Mouse (Mus musculus): ENCODE data around the gene Prdx5. TPM values are rescaled to one million over a fixed set of nuclear protein-coding genes. Genes with fewer than 3 reads are reported as not detected.
A peak's percentile ranks its signal among the peaks of the same experiment; 100 is the strongest.
"Not testable (repeated sequence)": the region's sequence is repeated elsewhere in the genome, so short reads cannot be mapped to it uniquely, and the experiment has no call there.

Gene Prdx5
- total RNA-seq, 2 experiments from 2014 or later: 361 to 395 TPM

DNA sequence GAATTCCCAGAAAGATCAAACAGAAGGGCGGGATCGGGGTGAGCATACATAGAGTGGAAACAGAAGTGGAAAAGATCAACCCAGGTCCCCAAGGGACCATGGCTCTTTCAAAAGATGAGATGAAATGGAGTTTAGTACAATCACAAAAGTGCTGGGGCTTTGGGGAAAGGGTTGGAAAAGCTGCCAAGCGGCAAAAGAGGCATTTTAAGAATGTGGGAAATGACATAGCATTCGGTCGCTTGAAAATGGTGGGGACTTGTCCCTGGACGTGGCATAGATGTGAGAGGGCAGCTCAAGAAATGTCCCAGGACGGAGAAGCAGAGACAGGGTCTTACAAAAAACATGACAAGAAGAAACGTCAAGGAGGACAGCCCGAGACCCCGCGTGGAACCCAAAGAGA, 885 bp downstream of the Prdx5 start:
- Histone ChIP-seq H3K4me3 (peak overlapping the region; percentile 71), H3K27ac (peak overlapping the region; percentile 99)
- no peak for DNase-seq (ENCODE audit: low spot score in 2 of 2)
- no peak for TF ChIP-seq CTCF (conservative IDR thresholded peaks at IDR 0.05)

GRCm38 (mm10) chr19:6907811-6908540, 1.9 kb downstream of the Prdx5 start:
- Histone ChIP-seq H3K4me3 (peak overlapping the region; percentile 71), H3K27ac (peak overlapping the region; percentile 99; the same call in 1 of the 2 replicates)
- no peak for DNase-seq (ENCODE audit: low spot score in 2 of 2)
- TF ChIP-seq CTCF (conservative IDR thresholded peaks at IDR 0.05): no peak

DNA sequence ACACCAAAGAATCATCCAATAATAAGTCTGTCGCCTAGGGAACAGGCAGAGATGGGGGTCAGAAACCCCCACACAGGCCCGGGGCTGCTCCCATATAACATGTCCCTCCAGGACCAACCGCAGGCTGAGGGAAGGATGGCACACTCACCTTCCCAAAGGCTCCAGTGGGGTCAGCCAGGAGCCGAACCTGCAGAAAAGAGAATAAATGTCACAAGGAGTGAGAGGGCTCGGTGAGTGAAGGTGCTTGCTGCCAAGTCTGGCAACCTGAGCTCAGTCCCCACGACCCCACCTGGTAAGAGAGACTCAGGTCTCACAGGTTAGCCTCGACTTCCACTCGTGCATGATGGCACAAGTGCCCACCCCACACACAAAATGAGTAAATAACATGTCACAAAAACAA, 2.8 kb downstream of the Prdx5 start:
- DNase-seq (ENCODE audit: low spot score in 2 of 2): no peak
- Histone ChIP-seq H3K27ac (peak overlapping the region; percentile 41; the same call in 1 of the 2 replicates), H3K4me3 (peak overlapping the region; percentile 71; the same call in 1 of the 2 replicates)
- no peak for TF ChIP-seq CTCF (conservative IDR thresholded peaks at IDR 0.05)

GRCm38 (mm10) chr19:6906199-6906598, 3.7 kb downstream of the Prdx5 start:
- TF ChIP-seq CTCF (conservative IDR thresholded peaks at IDR 0.05): peak; percentile 28; the same call in 1 of the 2 replicates
- Histone ChIP-seq H3K4me3 (no peak overlapping the region), H3K27ac (peak overlapping the region; percentile 41; the same call in 1 of the 2 replicates)
- no peak for DNase-seq (ENCODE audit: low spot score in 2 of 2)

GRCm38 (mm10) chr19:6905498-6906159, 4.3 kb downstream of the Prdx5 start:
- DNase-seq (ENCODE audit: low spot score in 2 of 2): no peak
- TF ChIP-seq CTCF (conservative IDR thresholded peaks at IDR 0.05): no peak
- no peak overlapping the region for H3K4me3 ChIP-seq
- H3K27ac ChIP-seq: no peak overlapping the region

DNA sequence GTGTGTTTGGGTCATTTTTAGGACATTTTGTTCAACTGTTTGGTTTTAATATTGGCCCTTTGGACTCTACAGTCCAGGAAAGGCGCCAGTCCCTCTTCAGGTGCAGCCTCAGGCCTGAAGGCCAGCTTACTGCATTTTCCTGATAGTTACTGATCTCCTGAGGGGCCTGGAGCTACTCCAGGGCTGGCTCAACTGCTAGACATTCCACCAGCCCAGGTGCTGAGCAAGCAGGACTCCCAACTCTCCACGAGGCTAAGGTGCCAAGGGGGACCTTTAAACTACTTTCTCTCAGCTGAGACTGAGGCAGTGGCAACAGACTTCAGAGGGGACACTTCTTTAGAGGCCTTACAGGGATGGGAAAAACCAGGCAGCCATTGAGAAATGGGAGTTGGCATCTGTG, 5.1 kb downstream of the Prdx5 start:
- Histone ChIP-seq H3K4me3 (no peak overlapping the region), H3K27ac (no peak overlapping the region)
- DNase-seq (ENCODE audit: low spot score in 2 of 2): no peak
- TF ChIP-seq CTCF (conservative IDR thresholded peaks at IDR 0.05): no peak

DNA sequence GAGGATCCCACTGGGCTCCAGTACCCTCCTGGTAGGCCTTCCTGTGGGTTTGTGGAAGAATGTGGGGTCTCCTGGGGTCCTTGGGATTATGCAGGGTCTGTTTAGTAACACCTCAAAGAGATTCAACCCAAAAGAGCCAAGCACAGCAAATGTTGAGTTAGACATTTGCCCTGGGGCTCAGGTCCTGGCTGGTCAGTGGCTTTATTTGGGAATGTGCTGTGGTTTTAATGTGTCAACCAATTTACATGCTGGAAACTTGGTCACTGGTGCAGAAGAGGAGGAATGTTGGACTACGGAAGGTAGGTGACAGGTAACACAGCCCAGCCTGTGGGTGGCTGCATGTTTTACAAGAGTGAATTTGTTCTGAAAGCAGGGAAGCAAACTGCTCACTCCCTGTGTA, 6.9 kb downstream of the Prdx5 start:
- H3K27ac ChIP-seq: no peak overlapping the region
- TF ChIP-seq CTCF (conservative IDR thresholded peaks at IDR 0.05): no peak

GRCm38 (mm10) chr19:6899641-6900040, 10.3 kb downstream of the Prdx5 start:
- Histone ChIP-seq H3K27ac (no peak overlapping the region), H3K4me3 (no peak overlapping the region)
- DNase-seq (ENCODE audit: low spot score in 2 of 2): no peak
- TF ChIP-seq CTCF (conservative IDR thresholded peaks at IDR 0.05): no peak

More for the DNA sequence above, 6.9 kb downstream of the Prdx5 start:
- DNase-seq (ENCODE audit: low spot score in 2 of 2): no peak
- H3K4me3 ChIP-seq: no peak overlapping the region

DNA sequence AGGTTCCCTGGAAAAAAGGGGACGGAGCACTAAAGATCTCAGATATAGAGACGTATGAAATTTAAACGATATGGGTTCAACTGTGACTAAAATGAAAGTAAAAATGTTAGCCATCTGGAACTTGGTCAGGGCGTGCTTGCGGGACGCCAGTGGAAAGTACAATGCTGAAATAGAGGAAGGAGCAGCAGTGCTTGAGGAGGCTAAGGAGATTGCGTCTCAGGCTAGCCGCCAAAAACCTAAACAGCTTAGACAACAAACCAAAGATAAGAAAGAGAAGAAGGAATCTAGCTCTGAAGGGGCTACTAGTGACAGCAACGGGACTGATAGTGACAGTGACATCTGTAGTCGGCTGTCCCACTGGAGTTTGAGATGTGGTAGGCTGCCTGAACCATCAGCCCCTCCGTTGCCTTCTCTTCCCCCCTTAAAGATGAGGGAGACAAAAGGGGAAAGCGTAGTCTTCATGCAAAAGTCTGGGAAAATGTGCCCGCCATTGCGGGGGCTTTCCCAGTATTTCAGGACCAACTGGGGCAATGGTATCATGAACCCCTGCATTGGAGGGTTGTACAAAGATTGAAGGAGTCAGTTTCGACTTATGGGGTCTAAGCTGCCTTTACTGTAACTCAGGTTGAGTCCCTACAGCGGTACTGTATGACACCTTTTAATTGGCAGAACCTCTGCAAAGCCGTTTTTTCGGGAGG, 14.1 kb downstream of the Prdx5 start:
- DNase-seq (ENCODE audit: low spot score in 2 of 2); H3K4me3 ChIP-seq; H3K27ac ChIP-seq: not testable (repeated sequence)

DNA sequence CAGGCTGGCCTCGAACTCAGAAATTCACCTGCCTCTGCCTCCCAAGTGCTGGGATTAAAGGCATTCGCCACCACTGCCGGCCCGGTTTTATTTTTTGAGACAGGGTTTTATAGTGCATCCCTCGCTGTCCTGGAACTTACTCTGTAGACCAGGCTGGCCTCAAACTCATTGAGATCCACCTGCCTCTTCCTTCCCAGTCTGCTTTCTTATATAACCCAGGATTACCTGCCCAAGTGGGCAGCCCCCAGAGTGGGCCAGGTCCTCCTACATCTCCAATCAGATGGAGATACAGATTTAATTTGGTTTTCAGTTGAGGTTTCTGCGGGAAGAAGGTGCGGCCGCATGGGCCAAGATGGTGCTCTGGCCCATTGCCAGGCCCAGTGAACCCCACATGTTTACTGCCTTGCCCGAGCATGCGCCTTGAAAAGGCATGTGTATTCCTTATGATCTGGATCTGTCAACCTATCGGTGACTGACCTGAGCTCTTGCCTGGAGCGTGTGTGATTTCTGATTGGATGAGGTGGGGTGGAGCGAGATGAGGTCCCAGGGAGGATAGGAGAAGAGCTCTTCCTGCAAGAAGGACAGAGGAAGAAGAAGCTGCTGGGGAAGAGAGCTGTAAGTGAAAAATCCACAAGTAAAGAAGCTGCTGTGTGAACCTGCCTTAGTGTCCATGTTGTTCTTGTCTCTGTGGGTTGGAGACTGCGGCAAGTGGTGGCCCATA, 16.0 kb downstream of the Prdx5 start:
- no peak overlapping the region for H3K27ac ChIP-seq
- no peak for DNase-seq (ENCODE audit: low spot score in 2 of 2)
- no peak for TF ChIP-seq CTCF (conservative IDR thresholded peaks at IDR 0.05)
- no peak overlapping the region for H3K4me3 ChIP-seq

DNA sequence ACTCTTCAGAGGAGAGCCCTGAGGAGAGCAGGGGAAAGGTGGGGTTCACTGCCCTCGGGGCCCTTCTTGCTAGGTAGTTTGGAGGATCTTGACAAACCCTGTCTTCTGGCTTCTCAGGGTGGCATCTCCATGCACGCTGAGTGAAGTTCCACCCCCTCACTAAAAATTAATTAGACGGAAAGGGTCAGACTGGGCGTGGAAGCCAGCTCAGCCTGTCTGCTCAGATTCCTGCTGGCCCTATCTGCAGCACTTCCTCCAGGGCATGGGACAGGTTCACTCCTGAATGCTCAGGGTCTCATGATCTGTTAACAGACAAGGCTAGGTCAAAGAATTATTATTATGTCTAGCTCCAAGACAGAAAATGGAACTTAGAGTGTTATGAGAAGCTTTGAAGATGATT, 17.4 kb downstream of the Prdx5 start:
- TF ChIP-seq CTCF (conservative IDR thresholded peaks at IDR 0.05): no peak
- Histone ChIP-seq H3K4me3 (no peak overlapping the region), H3K27ac (no peak overlapping the region)
- no peak for DNase-seq (ENCODE audit: low spot score in 2 of 2)

DNA sequence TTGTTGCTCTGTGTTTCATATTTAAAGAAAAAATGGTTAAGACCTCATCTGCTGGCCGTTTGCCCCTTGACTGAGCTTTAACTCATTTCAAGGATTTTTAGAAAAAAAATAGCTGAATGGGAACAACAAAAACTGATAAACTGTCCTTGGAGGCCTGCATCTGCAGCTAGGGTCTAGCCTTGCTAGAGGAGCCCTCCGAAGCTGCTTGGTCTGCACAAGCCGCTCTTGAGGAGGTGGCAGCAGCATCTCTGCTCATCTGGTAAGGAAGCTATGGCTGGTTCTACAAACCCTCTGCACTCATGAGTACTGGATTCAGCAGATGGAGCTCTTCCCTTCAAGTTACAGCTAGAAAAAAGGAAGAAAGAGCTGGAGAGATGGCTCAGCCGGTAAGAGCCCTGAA, 31.9 kb downstream of the Prdx5 start:
- no peak overlapping the region for H3K4me3 ChIP-seq
- no peak for TF ChIP-seq CTCF (conservative IDR thresholded peaks at IDR 0.05)
- no peak for DNase-seq (ENCODE audit: low spot score in 2 of 2)
- no peak overlapping the region for H3K27ac ChIP-seq

GRCm38 (mm10) chr19:6876799-6877198, 33.1 kb downstream of the Prdx5 start:
- no peak for TF ChIP-seq CTCF (conservative IDR thresholded peaks at IDR 0.05)
- DNase-seq (ENCODE audit: low spot score in 2 of 2): no peak
- Histone ChIP-seq H3K27ac (no peak overlapping the region), H3K4me3 (no peak overlapping the region)

All from layer of hippocampus, adult 2 months (tissue).